Comparison of ENCODE assay signal across 12 mouse cellular contexts in genomic region chr9:53740829-53741404, GRCm38 (mm10).
"Had no signal": no experiment of that assay in that cellular context is flagged by ENCODE, and none has a peak within 500 bp of the region (broad histone marks: within the 10 kb centered on the region; RNA-seq: fewer than 3 reads in every experiment).

No protein-coding gene starts in this region.

- ATAC-seq: liver, embryonic 12.5 days; midbrain, embryonic 15.5 days had no signal

- DNase-seq: kidney, adult 18-20 months; kidney, postnatal 10 days; kidney, postnatal 4 days; left cerebral cortex, postnatal 4 days; lung, embryonic 14.5 days; lung, postnatal 10 days; retina, postnatal 1 day; right cerebral cortex, postnatal 25 days; thymus, adult 18-20 months; thymus, postnatal 14 days had no signal
